8 mouse cellular contexts compared by ENCODE assay signal in genomic region chr5:108726557-108727248, GRCm38 (mm10). TPM values are rescaled to one million over a fixed set of nuclear protein-coding genes. Genes with fewer than 3 reads are reported as not detected.
DNase-seq lines count a peak whose midpoint lies in the region; ATAC-seq and TF ChIP-seq lines count a peak whose summit lies in the region.

No protein-coding gene starts in this region.

- no peak overlapping the region; the same call in 1 of the 2 replicates for H3K27ac ChIP-seq in hindbrain, postnatal 0 days

- no peaks in the 10 kb centered on the region for H3K27me3 ChIP-seq in hindbrain, postnatal 0 days (ENCODE audit: insufficient read depth, low read length)

- no peak overlapping the region for H3K9ac ChIP-seq in hindbrain, postnatal 0 days (replicated peaks; ENCODE audit: low read length)

- ATAC-seq in hindbrain, postnatal 0 days: peak; percentile 91

- H3K4me3 ChIP-seq in hindbrain, postnatal 0 days (ENCODE audit: low read length): no peak overlapping the region

- WGBS in hindbrain, postnatal 0 days: 24% methylated on average over 5 of the region's 5 CpGs

- peak; percentile 50 for DNase-seq in ovary, adult 18-20 months (ENCODE audit: low spot score)
- no peak for DNase-seq in ovary, postnatal 10 days (ENCODE audit: low spot score)
- DNase-seq in cerebellum, postnatal 36 days: peak; percentile 73 to 75
- peak; percentile 67 to 86 for DNase-seq in frontal cortex, postnatal 36 days (ENCODE audit: low spot score in 2 of 2)
- DNase-seq in hindbrain, postnatal 0 days (ENCODE audit: low spot score): peak; percentile 79
- peak; percentile 76 to 78 for DNase-seq in left cerebral cortex, adult 18-20 months (ENCODE audit: low spot score in 2 of 2)
- peak; percentile 59 to 73 for DNase-seq in lung, postnatal 4 days
- DNase-seq in right cerebral cortex, postnatal 25 days: peak; percentile 49

- H3K4me1 ChIP-seq in hindbrain, postnatal 0 days (ENCODE audit: insufficient read depth, low read length): no peaks in the 10 kb centered on the region

- peak; percentile 86 for TF ChIP-seq CTCF in hindbrain, postnatal 0 days (IDR thresholded peaks at IDR 0.05; ENCODE audit: low read depth)

- no peaks in the 10 kb centered on the region for H3K36me3 ChIP-seq in hindbrain, postnatal 0 days (ENCODE audit: insufficient read depth, low read length)

- no peaks in the 10 kb centered on the region for H3K9me3 ChIP-seq in hindbrain, postnatal 0 days (ENCODE audit: low read length)

- no peak overlapping the region for H3K4me2 ChIP-seq in hindbrain, postnatal 0 days (ENCODE audit: low read depth, low read length)

RNA-seq across cellular contexts. Expression of gene Fgfrl1, which starts 34.5 kb away (rescaled TPM):
- 38.5 and 42.7 TPM in 2 replicates for total RNA-seq in hindbrain, postnatal 0 days (2014; rRNA removed)
- 11.3 and 12.1 TPM in 2 replicates for polyA plus RNA-seq in hindbrain, postnatal 0 days (2015; fragmentation: Nextera tagmentation; extraction: Ambion mirVana)
- total RNA-seq in left cerebral cortex, adult 18-20 months (2021): 10 to 100 TPM; 16.9 to 28.0 TPM

RNA-seq across cellular contexts. Expression of gene Rnf212, which starts 48.1 kb away (rescaled TPM):
- total RNA-seq in hindbrain, postnatal 0 days (2014; rRNA removed): not detected in 2 replicates
- polyA plus RNA-seq in hindbrain, postnatal 0 days (2015; fragmentation: Nextera tagmentation; extraction: Ambion mirVana): not detected in 2 replicates
- total RNA-seq in left cerebral cortex, adult 18-20 months (2021): not detected

RNA-seq across cellular contexts. Expression of gene Slc26a1, which starts 51.3 kb away (rescaled TPM):
- total RNA-seq in hindbrain, postnatal 0 days (2014; rRNA removed): 6.3 and 12.6 TPM in 2 replicates
- polyA plus RNA-seq in hindbrain, postnatal 0 days (2015; fragmentation: Nextera tagmentation; extraction: Ambion mirVana): 3.5 and 3.6 TPM in 2 replicates
- under 1 TPM; 0.68 to 1.00 TPM for total RNA-seq in left cerebral cortex, adult 18-20 months (2021)

RNA-seq across cellular contexts. Expression of gene Dgkq, which starts 57.2 kb away (rescaled TPM):
- total RNA-seq in hindbrain, postnatal 0 days (2014; rRNA removed): 48.2 and 64.4 TPM in 2 replicates
- polyA plus RNA-seq in hindbrain, postnatal 0 days (2015; fragmentation: Nextera tagmentation; extraction: Ambion mirVana): 19.3 and 20.0 TPM in 2 replicates
- 10 to 100 TPM; 45.7 to 60.3 TPM for total RNA-seq in left cerebral cortex, adult 18-20 months (2021)
